ENCODE assay signal across 19 mouse cellular contexts in the genomic region with DNA sequence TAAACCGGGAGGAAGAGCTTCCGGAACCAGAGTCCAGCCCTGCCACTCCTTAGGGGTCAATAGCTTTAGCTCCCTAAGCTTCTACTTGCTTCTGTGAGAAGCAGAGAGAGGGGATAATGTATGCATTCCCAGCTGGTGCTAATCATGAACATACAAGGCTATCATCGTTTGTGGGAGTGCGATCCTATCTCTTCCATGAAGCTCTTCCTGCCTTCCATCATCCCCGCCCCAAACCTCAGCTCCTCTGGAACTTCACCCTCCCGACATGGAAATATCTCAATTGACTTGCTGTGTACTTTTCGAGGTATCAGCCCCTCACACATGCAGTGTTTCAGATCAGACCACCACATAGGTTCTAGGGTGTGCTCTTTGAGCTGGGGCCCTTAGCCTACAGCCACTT.
A peak's percentile ranks its signal among the peaks of the same experiment; 100 is the strongest.
DNase-seq lines count a peak whose midpoint lies in the region; ATAC-seq and TF ChIP-seq lines count a peak whose summit lies in the region.
"Had no signal": no experiment of that assay in that cellular context is flagged by ENCODE, and none has a peak within 500 bp of the region (broad histone marks: within the 10 kb centered on the region; RNA-seq: fewer than 3 reads in every experiment).

No protein-coding gene starts in this region.

- TF ChIP-seq EP300 in liver, postnatal 0 days (IDR thresholded peaks at IDR 0.05; ENCODE audit: low read depth), result no peak

- no peak overlapping the region for H3K9ac ChIP-seq in forebrain, embryonic 11.5 days (ENCODE audit: low read length)
- no peak overlapping the region for H3K9ac ChIP-seq in forebrain, embryonic 15.5 days (replicated peaks)
- no peak overlapping the region for H3K9ac ChIP-seq in liver, postnatal 0 days (replicated peaks)
- H3K9ac ChIP-seq in liver, embryonic 12.5 days, result no peak overlapping the region
- H3K9ac ChIP-seq: embryonic facial prominence, embryonic 12.5 days; forebrain, postnatal 0 days had no signal

- H3K27me3 ChIP-seq in forebrain, embryonic 11.5 days (ENCODE audit: control insufficient read depth, insufficient read depth, low read length), result no peaks in the 10 kb centered on the region
- H3K27me3 ChIP-seq in forebrain, embryonic 15.5 days, result no peaks in the 10 kb centered on the region
- H3K27me3 ChIP-seq in heart, embryonic 10.5 days (ENCODE audit: insufficient read depth, poor library complexity, severe bottlenecking), result peaks cover 14% of the 10 kb centered on the region; the same call in 1 of the 2 replicates
- H3K27me3 ChIP-seq in liver, postnatal 0 days (ENCODE audit: insufficient read depth, low read length), result no peaks in the 10 kb centered on the region
- no peaks in the 10 kb centered on the region; the same call in 1 of the 2 replicates for H3K27me3 ChIP-seq in liver, embryonic 12.5 days (replicated peaks)
- H3K27me3 ChIP-seq: embryonic facial prominence, embryonic 12.5 days had no signal

- no peak overlapping the region for H3K4me3 ChIP-seq in forebrain, embryonic 11.5 days (ENCODE audit: low read depth, low read length)
- no peak overlapping the region for H3K4me3 ChIP-seq in forebrain, embryonic 15.5 days
- H3K4me3 ChIP-seq in heart, embryonic 10.5 days, result no peak overlapping the region
- H3K4me3 ChIP-seq in liver, postnatal 0 days (ENCODE audit: low read depth, low read length), result no peak overlapping the region
- no peak overlapping the region for H3K4me3 ChIP-seq in liver, embryonic 12.5 days
- H3K4me3 ChIP-seq: embryonic facial prominence, embryonic 10.5 days; embryonic facial prominence, embryonic 12.5 days had no signal

- no peak for TF ChIP-seq CTCF in liver, postnatal 0 days (IDR thresholded peaks at IDR 0.05; ENCODE audit: low read depth)

- H3K4me2 ChIP-seq in forebrain, embryonic 11.5 days (ENCODE audit: low read depth, low read length, severe bottlenecking), result no peak overlapping the region
- H3K4me2 ChIP-seq in forebrain, embryonic 15.5 days (replicated peaks), result no peak overlapping the region
- H3K4me2 ChIP-seq in liver, postnatal 0 days (ENCODE audit: low read depth, low read length), result no peak overlapping the region
- H3K4me2 ChIP-seq in liver, embryonic 12.5 days, result no peak overlapping the region
- H3K4me2 ChIP-seq: embryonic facial prominence, embryonic 12.5 days had no signal

- no peak for ATAC-seq in forebrain, embryonic 11.5 days (replicated peaks; ENCODE audit: low FRiP score)
- ATAC-seq in forebrain, embryonic 15.5 days (replicated peaks), result no peak
- ATAC-seq in liver, postnatal 0 days, result no peak
- ATAC-seq in liver, embryonic 12.5 days, result no peak
- no peak for ATAC-seq in cerebellum, adult (ENCODE audit: insufficient number of reproducible peaks, low FRiP score, low TSS enrichment)
- ATAC-seq: forebrain, embryonic 14.5 days; forebrain, postnatal 0 days had no signal

- peak; percentile 42 for DNase-seq in forebrain, embryonic 11.5 days (ENCODE audit: low spot score)
- DNase-seq in heart, embryonic 10.5 days (ENCODE audit: low spot score), result peak; percentile 73
- no peak for DNase-seq in heart, postnatal 10 days
- DNase-seq in liver, postnatal 0 days, result peak; percentile 4
- DNase-seq: adrenal gland, adult 2 months; adrenal gland, postnatal 10 days; adrenal gland, postnatal 25 days; cerebellum, adult 11-12 months; cerebellum, adult 2 months; cerebellum, adult 9-10 months; cerebellum, postnatal 10 days; cerebellum, postnatal 25 days; forebrain, postnatal 0 days had no signal

- no peaks in the 10 kb centered on the region; the same call in 1 of the 2 replicates for H3K4me1 ChIP-seq in forebrain, embryonic 11.5 days (replicated peaks; ENCODE audit: control insufficient read depth, insufficient read depth, low read length)
- no peaks in the 10 kb centered on the region for H3K4me1 ChIP-seq in forebrain, embryonic 15.5 days
- 0 out of 2 replicates have a peak, but pooled peaks cover 6% of the 10 kb centered on the region for H3K4me1 ChIP-seq in heart, embryonic 10.5 days
- no peaks in the 10 kb centered on the region for H3K4me1 ChIP-seq in liver, postnatal 0 days (ENCODE audit: insufficient read depth)
- no peaks in the 10 kb centered on the region for H3K4me1 ChIP-seq in liver, embryonic 12.5 days
- H3K4me1 ChIP-seq: embryonic facial prominence, embryonic 10.5 days; embryonic facial prominence, embryonic 12.5 days had no signal

- WGBS in forebrain, embryonic 11.5 days, result 73% methylated on average over 7 of the region's 7 CpGs
- 79% methylated on average over 7 of the region's 7 CpGs for WGBS in forebrain, embryonic 15.5 days
- 62% methylated on average over 7 of the region's 7 CpGs for WGBS in heart, embryonic 10.5 days
- WGBS in liver, postnatal 0 days (ENCODE audit: insufficient replicate concordance), result 63% methylated on average over 7 of the region's 7 CpGs
- 39% methylated on average over 7 of the region's 7 CpGs for WGBS in liver, embryonic 12.5 days (ENCODE audit: insufficient replicate concordance)

- no peaks in the 10 kb centered on the region for H3K36me3 ChIP-seq in forebrain, embryonic 11.5 days (ENCODE audit: control insufficient read depth, insufficient read depth, low read length)
- no peaks in the 10 kb centered on the region for H3K36me3 ChIP-seq in forebrain, embryonic 15.5 days
- no peaks in the 10 kb centered on the region for H3K36me3 ChIP-seq in heart, embryonic 10.5 days
- no peaks in the 10 kb centered on the region for H3K36me3 ChIP-seq in liver, postnatal 0 days (replicated peaks; ENCODE audit: insufficient read depth, low read length)
- no peaks in the 10 kb centered on the region for H3K36me3 ChIP-seq in liver, embryonic 12.5 days
- H3K36me3 ChIP-seq: embryonic facial prominence, embryonic 10.5 days; embryonic facial prominence, embryonic 12.5 days had no signal

- H3K9me3 ChIP-seq in forebrain, embryonic 11.5 days (ENCODE audit: control insufficient read depth, low read length), result no peaks in the 10 kb centered on the region
- no peaks in the 10 kb centered on the region for H3K9me3 ChIP-seq in forebrain, embryonic 15.5 days
- no peaks in the 10 kb centered on the region for H3K9me3 ChIP-seq in heart, embryonic 10.5 days
- H3K9me3 ChIP-seq in liver, postnatal 0 days (ENCODE audit: low read length), result no peaks in the 10 kb centered on the region
- no peaks in the 10 kb centered on the region for H3K9me3 ChIP-seq in liver, embryonic 12.5 days (replicated peaks)
- H3K9me3 ChIP-seq: embryonic facial prominence, embryonic 10.5 days; embryonic facial prominence, embryonic 12.5 days had no signal

- no peak overlapping the region for H3K27ac ChIP-seq in forebrain, embryonic 11.5 days (ENCODE audit: low read depth, low read length)
- H3K27ac ChIP-seq in forebrain, embryonic 15.5 days (replicated peaks), result no peak overlapping the region
- no peak overlapping the region for H3K27ac ChIP-seq in heart, embryonic 10.5 days
- H3K27ac ChIP-seq in liver, postnatal 0 days (ENCODE audit: low read depth), result no peak overlapping the region
- H3K27ac ChIP-seq in liver, embryonic 12.5 days, result no peak overlapping the region
- H3K27ac ChIP-seq: embryonic facial prominence, embryonic 10.5 days; embryonic facial prominence, embryonic 12.5 days had no signal

- intact Hi-C loops in heart, postnatal 10 days (cut with DNase I), result no loop called here

Comparison
In these comparisons a context has a peak if more than half of its experiments do, and no peak if none do; other contexts are left out.
1. DNase-seq: peak in forebrain, embryonic 11.5 days (single experiment), heart, embryonic 10.5 days (single experiment) and liver, postnatal 0 days (single experiment); none in heart, postnatal 10 days (0 of 2).